Mouse (Mus musculus) T-cell, adult 66 days (primary cell): ENCODE data around the gene Gm6583. TPM values are rescaled to one million over a fixed set of nuclear protein-coding genes. Genes with fewer than 3 reads are reported as not detected.

Source experiments
- total RNA-seq, 2 experiments: library from RNA; stranded (reverse); gene quantifications; 3 replicates in 1 of 2; 4 replicates in 1 of 2; pipeline ENCODE4 v1.2.4; 2023

The Gm6583 gene
- total RNA-seq: not detected

GRCm38 (mm10) chr5:112355910-112356309 is at the start of gene Gm6583:
TSS of gene Gm6583 (minus strand) at chr5:112356033.

DNA sequence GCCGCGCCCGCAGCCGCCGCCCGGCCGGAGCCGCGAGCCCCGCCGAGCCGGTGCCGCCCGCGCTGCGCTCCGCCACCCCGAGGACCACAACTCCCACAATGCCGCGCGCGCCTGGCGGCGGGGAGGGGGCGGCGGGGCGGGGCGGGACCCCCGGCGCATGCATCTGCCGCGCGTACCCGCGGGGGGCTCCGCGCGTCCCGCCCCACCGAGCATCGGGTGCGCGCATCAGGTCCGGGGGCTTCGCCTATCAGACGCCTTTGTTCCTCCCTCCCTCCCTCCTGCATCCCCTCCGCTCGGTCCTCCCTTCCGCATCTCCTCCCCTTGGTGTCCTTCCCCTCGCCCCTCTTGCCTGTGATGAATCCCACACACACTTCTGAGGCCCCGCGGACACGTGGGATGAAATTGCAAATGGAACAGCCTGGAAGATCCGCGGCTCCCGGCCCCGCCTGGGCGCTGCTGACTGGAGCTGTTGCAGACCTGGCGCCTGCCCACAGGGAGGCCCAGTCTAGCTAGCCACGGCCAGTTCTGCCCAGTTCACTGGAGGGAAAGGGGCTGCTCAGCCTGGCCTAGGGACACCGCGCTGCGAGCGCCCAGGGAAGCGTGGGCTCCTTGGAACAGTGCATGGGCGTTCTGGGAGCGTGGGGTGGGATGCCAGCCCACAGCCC is 39.1 kb upstream of the Gm6583 start, which contains the start of gene Asphd2:
TSS of gene Asphd2 (minus strand) at position 88 of the 665 bp plus-strand sequence.

GRCm38 (mm10) chr5:112342463-112343204 is 13.2 kb downstream of the Gm6583 start, which contains the start of the genes Srrd and Hps4:
TSS of gene Srrd (minus strand) at chr5:112343040.
TSS of gene Hps4 (plus strand) at chr5:112343083.

DNA sequence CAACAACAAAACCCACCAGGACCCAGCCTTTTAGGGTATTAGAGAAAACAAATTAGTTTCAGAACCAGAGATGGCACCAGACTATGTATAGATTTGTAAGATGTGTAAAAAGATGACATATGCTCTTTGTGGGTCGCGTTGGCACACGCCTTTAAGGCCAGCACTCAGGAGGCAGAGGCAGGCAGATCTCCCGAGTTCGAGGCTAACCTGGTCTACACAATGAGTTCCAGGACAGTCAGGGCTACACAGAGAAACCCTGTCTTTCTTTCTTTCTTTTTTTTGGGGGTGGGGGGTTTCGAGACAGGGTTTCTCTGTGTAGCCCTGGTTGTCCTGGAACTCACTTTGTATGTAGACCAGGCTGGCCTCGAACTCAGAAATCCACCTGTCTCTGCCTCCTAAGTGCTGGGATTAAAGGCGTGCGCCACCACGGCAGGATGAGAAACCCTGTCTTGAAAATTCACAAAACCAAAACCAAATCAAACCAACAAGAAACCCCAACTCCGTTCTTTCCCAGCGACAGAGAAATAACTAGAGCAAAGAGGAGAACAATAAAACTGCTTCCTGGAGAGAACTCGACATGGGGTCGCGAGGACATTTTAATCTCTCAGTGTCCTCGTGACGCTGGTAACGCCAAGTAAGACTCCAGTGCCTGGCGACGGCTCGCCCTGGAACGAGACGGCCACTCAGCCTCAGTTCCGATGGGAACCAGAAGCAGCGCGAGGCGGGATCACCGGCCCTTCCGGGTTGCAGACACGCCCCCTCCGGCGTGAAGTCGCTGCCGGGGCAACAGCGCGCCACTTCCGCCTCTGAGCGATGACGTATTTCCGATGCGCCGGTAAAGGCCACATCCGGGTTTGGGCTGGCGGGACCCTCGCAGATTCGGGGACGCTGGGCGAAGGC is 30.0 kb downstream of the Gm6583 start, which contains the start of gene Tfip11:
TSS of gene Tfip11 (plus strand) at position 813 of the 900 bp plus-strand sequence.

Other genes starting within 250 kb of the Gm6583 start
- not detected for gene Cryba4, start 103.5 kb downstream of the Gm6583 start, total RNA-seq
- gene Crybb1, start 100.2 kb downstream of the Gm6583 start, total RNA-seq: not detected
- 100 to 1,000 TPM; 131 to 156 TPM for gene Tpst2, start 79.3 kb downstream of the Gm6583 start, total RNA-seq
- gene Tfip11, start 29.7 kb downstream of the Gm6583 start, total RNA-seq: 10 to 100 TPM; 69.4 to 89.8 TPM
- gene Srrd, start 13.0 kb downstream of the Gm6583 start, total RNA-seq: 10 to 100 TPM; 31.1 to 40.3 TPM
- gene Hps4, start 12.9 kb downstream of the Gm6583 start, total RNA-seq: 10 to 100 TPM; 19.2 to 22.2 TPM
- not detected for gene Asphd2, start 38.8 kb upstream of the Gm6583 start, total RNA-seq
- gene Gm6588, start 93.4 kb upstream of the Gm6583 start, total RNA-seq: not detected
- gene Sez6l, start 221.2 kb upstream of the Gm6583 start, total RNA-seq: not detected